Mouse (Mus musculus) spleen, adult 2 months (tissue): Measurements from ENCODE around the gene 3110082I17Rik. TPM values are rescaled to one million over a fixed set of nuclear protein-coding genes. Genes with fewer than 3 reads are reported as not detected.
A peak's percentile ranks its signal among the peaks of the same experiment; 100 is the strongest.

Source experiments
- DNase-seq, 2 experiments: peaks; one replicate each; pipeline versions ENCODE4 v3.0.0 to v3.0.0-alpha.2; 2012 to 2021; ENCODE audit warnings: low spot score in 2 of 2, low read depth in 1 of 2
- H3K27ac ChIP-seq: fragments of 200-500 bp; 2 replicates; pipeline ENCODE4 v1.5.1; 2012; ENCODE audit warnings: low read length, inconsistent platforms; ENCODE audit not compliant: insufficient read depth
- H3K27me3 ChIP-seq: fragments of 200-500 bp; 2 replicates; pipeline ENCODE4 v1.6.1; 2012; ENCODE audit warnings: mild to moderate bottlenecking, moderate library complexity, low read length, inconsistent platforms; ENCODE audit not compliant: control insufficient read depth, insufficient read depth
- H3K36me3 ChIP-seq: fragments of 200-500 bp; 2 replicates; pipeline ENCODE4 v1.6.1; 2012; ENCODE audit warnings: mild to moderate bottlenecking, low read length, inconsistent platforms; ENCODE audit not compliant: control insufficient read depth, insufficient read depth
- H3K4me1 ChIP-seq: fragments of 200-500 bp; 2 replicates; pipeline ENCODE4 v1.6.1; 2011; ENCODE audit warnings: inconsistent platforms; ENCODE audit not compliant: control insufficient read depth, insufficient read depth, insufficient read length
- H3K4me3 ChIP-seq: fragments of 200-500 bp; 2 replicates; pipeline ENCODE4 v1.5.1; 2011; ENCODE audit warnings: mild to moderate bottlenecking, inconsistent platforms; ENCODE audit not compliant: insufficient read depth, insufficient read length; ENCODE audit errors: extremely low read depth
- CTCF ChIP-seq: fragments of 200-500 bp; IDR thresholded peaks from 2 replicates; pipeline ENCODE4 v1.5.1; 2011; ENCODE audit warnings: mild to moderate bottlenecking, inconsistent platforms; ENCODE audit not compliant: insufficient read depth, insufficient read length, insufficient replicate concordance; ENCODE audit errors: extremely low read depth
- POLR2A ChIP-seq: fragments of 200-500 bp; IDR thresholded peaks from 2 replicates; pipeline ENCODE4 v1.6.1; 2011; ENCODE audit warnings: low read depth, low read length, inconsistent platforms
- WGBS: fragments of 180-500 bp; shearing (Covaris S2); methylation state at CpG from one replicate; pipeline ENCODE4 v1.1.7; 2018; 5-methylcytosine and 5-hydroxymethylcytosine counted together
- polyA plus RNA-seq: library from polyadenylated mRNA; depleted of rRNA; stranded (reverse); fragments of >200 nt; gene quantifications from 2 replicates; pipeline ENCODE4 v1.2.3, GENCODE M21; 2012; rRNA removed

3110082I17Rik gene
- 5.2 and 8.5 TPM in 2 replicates for polyA plus RNA-seq

GRCm38 (mm10) chr5:139460384-139461067, at the start of gene 3110082I17Rik:
Gene 3110082I17Rik (minus strand): TSS chr5:139460527.
- H3K27me3 ChIP-seq, result no peaks in the 10 kb centered on the region
- no peak within 1 kb of the TSS for H3K27ac ChIP-seq
- 8% methylated on average over 42 of the region's 42 CpGs for WGBS
- peak; percentile 9; the same call in 1 of the 2 replicates for TF ChIP-seq POLR2A
- no peak for TF ChIP-seq CTCF
- H3K4me1 ChIP-seq, result no peaks in the 10 kb centered on the region
- DNase-seq, result peak; percentile 91 to 97
- H3K36me3 ChIP-seq, result no peaks in the 10 kb centered on the region
- peak within 1 kb of the TSS; percentile 68 for H3K4me3 ChIP-seq

GRCm38 (mm10) chr5:139506207-139506606, 45.9 kb upstream of the 3110082I17Rik start:
- no peak overlapping the region for H3K4me3 ChIP-seq
- no peaks in the 10 kb centered on the region; the same call in 1 of the 2 replicates for H3K27me3 ChIP-seq
- no peak overlapping the region for H3K27ac ChIP-seq
- TF ChIP-seq POLR2A (no peak), CTCF (no peak)
- no peak for DNase-seq
- H3K36me3 ChIP-seq, result no peaks in the 10 kb centered on the region
- 30% methylated on average over 5 of the region's 5 CpGs for WGBS
- no peaks in the 10 kb centered on the region for H3K4me1 ChIP-seq

- H3K4me1 ChIP-seq, result no peaks in the 10 kb centered on the region
- TF ChIP-seq POLR2A (no peak), CTCF (peak; percentile 91; the same call in 1 of the 2 replicates)
- no peak overlapping the region for H3K4me3 ChIP-seq
- H3K36me3 ChIP-seq, result no peaks in the 10 kb centered on the region
- H3K27ac ChIP-seq, result no peak overlapping the region
- WGBS, result 6% methylated on average over 14 of the region's 14 CpGs
- no peaks in the 10 kb centered on the region; the same call in 1 of the 2 replicates for H3K27me3 ChIP-seq
- peak; percentile 42 to 72 for DNase-seq
These were observed 44.8 kb upstream of the 3110082I17Rik start for GRCm38 (mm10) chr5:139505073-139505606.

- Histone ChIP-seq H3K27me3 (no peaks in the 10 kb centered on the region; the same call in 1 of the 2 replicates), H3K4me1 (no peaks in the 10 kb centered on the region), H3K36me3 (no peaks in the 10 kb centered on the region), H3K4me3 (no peak overlapping the region), H3K27ac (no peak overlapping the region)
- TF ChIP-seq CTCF, result no peak
- no peak for TF ChIP-seq POLR2A
- DNase-seq, result no peak
- 87% methylated on average over 14 of the region's 14 CpGs for WGBS
These were observed 42.0 kb upstream of the 3110082I17Rik start for GRCm38 (mm10) chr5:139502281-139502680.

- no peak for DNase-seq
- H3K27me3 ChIP-seq, result no peaks in the 10 kb centered on the region
- 27% methylated on average over 5 of the region's 5 CpGs for WGBS
- no peak overlapping the region for H3K27ac ChIP-seq
- H3K4me1 ChIP-seq, result no peaks in the 10 kb centered on the region
- H3K4me3 ChIP-seq, result no peak overlapping the region
- no peak for TF ChIP-seq POLR2A
- TF ChIP-seq CTCF, result no peak
- no peaks in the 10 kb centered on the region for H3K36me3 ChIP-seq
These were observed 38.5 kb upstream of the 3110082I17Rik start for GRCm38 (mm10) chr5:139498791-139499190.

- Histone ChIP-seq H3K27me3 (no peaks in the 10 kb centered on the region), H3K4me1 (no peaks in the 10 kb centered on the region), H3K36me3 (no peaks in the 10 kb centered on the region), H3K4me3 (no peak overlapping the region), H3K27ac (no peak overlapping the region)
- TF ChIP-seq POLR2A (no peak), CTCF (no peak)
- DNase-seq, result no peak
- WGBS, result 50% methylated on average over 5 of the region's 5 CpGs
These were observed 36.6 kb upstream of the 3110082I17Rik start for GRCm38 (mm10) chr5:139496939-139497338.

- WGBS, result 40% methylated on average over 22 of the region's 22 CpGs
- Histone ChIP-seq H3K27me3 (no peaks in the 10 kb centered on the region), H3K4me3 (no peak overlapping the region), H3K27ac (no peak overlapping the region), H3K4me1 (no peaks in the 10 kb centered on the region), H3K36me3 (no peaks in the 10 kb centered on the region)
- DNase-seq, result no peak
- TF ChIP-seq CTCF (no peak), POLR2A (no peak)
These were observed 34.8 kb upstream of the 3110082I17Rik start for GRCm38 (mm10) chr5:139495019-139495669.
